Mouse (Mus musculus) lung, postnatal 4 days (tissue): ENCODE data around the gene Smarce1.

ENCODE experiments used
- DNase-seq, 2 experiments: peaks; one replicate each; pipeline ENCODE4 v3.0.0; 2021

Gene Smarce1

DNA sequence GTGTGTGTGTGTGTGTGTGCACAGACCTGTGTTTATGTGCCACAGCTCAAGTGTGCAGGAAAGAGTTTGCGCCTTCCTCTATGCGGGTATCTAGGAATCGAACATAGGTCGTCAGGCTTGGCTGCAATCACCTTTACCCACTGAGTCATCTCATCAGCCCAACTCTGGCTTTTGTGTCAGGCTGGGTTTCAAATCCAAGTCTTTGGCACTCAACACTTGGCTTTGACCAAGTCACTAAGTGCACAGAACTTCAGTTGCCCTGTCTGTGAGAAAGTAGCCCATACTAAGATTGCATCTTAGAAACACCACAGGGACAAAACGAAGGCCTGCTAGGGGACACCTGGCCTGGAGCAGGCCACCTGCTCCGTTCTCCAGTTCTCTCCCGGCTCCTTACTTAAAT, 63.2 kb downstream of the Smarce1 start:
- no peak for DNase-seq

DNA sequence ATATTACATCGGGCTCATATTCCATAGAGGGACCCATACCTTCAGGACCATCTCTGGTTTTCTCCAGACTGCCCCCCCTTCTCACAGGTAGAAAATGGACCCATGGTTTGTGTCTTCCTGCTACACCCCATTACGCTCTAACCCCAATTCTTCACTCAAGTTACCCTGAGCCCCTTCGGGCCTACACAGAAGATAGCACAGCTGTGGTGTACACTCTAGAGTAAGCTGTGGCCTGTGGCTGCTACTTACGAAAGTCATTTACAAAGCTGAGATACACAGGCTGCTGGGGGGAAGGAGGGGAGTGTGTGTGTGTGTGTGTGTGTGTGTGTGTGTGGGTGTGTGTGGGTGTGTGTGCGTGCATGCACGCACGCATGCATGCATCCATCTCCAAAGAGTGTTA, 64.6 kb downstream of the Smarce1 start:
- no peak for DNase-seq

DNA sequence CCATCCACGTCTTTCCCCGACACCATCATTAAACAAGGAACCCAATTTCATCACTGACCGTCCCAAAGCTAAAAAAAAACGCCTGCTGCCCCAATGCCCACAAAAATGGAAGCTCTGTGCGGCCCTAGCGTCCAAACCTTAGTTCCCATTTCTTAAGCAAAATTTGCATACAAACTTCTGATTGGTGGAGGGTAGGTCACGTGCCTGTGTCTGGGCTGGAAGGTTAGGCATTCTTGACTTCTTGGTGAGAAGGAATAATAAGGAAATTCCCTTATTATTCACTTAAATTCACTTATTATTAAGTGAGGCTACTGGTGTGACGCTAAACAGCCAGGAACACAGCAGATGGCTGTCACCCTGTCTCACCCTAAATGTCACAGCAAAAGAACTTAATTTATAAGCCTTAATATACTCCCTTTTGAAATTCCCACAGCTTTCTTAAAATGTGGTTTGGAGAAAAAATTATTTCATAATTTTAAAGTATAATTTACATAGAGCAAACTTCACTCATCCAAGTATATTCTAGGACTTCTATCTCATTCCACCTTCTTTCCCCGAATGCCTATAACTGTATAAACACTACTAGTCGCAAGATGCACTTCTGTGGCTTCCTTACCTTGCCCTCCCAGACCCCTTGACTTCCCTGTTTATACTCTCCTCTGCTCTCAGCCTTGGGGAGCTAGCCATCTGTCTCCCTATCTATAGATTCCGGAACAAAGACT, 65.6 kb downstream of the Smarce1 start:
- DNase-seq = no peak

DNA sequence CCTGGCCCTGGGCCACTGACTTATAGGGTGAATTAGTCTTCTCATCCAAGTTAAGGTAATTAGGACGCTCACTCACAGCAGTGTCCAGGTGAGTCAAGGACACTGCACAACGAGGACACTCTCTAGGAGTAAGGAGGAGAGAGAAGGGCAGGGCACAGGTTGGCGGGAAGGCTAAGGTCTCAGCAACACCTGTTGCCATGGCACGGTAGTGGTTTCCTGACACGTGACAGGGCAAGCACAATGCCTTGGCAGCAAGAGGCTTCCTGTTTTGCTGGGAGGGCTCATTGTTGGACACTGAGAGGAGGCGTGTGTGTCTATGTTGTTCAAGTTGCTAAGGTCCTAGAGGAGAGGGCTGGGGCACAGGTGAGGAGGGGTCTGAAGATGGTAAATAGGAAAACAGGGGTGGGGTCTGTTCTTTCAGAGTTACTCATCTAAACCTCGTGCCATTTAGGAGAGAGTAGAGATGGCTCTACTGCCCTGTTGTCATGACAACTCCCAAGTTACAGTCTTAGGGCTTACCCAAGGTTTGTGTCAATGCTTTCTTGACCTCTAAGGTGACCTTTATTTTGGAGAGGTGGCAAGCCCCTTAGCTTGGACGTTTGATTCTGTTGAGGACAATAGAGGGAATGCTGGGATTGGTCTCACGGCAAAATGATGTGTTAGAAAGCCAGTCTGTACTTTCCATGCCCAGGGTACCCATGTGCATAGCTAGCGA, 67.7 kb downstream of the Smarce1 start:
- peak; percentile 40 to 50 for DNase-seq

DNA sequence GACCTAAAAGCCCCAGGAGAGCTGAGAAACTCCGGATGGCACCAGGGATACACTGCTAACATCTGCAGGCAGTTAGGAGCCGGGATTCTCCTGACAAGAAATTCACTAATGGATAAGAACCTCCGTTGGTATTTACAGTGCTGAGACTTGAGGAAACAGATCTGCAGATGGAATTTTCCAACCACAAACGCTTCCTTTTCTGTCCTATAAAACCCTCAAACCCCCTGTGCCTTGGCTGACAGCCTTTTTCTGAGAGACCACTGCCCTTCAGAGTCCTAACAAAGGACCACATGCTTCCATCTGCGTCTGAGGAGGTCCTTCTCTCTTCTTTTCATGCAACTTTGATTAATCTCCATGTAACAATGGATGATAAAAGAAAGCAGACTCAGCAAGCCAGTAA, 69.2 kb downstream of the Smarce1 start:
- no peak for DNase-seq

DNA sequence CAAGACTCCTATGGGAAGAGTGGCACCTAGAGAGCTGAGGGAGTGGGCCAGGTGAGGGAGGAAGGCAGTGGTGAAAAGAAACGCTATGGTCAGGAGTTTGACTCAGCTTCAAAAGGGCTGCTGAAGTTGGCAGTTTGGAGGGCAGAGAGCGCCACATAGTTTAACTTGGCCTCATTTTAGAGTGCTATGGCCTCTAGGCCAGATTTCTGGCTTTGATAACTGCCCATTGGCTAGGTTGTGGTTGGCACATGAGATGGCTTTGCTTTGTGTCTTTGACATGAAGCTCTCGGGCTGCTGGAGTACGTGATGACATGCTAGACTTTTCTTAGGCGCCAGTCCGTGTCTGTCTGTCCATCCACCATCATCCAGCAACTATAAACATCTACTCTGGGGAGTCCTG, 70.6 kb downstream of the Smarce1 start:
- no peak for DNase-seq
